Mouse (Mus musculus): Measurements from ENCODE around the gene Olfr1129.
"Not testable (repeated sequence)": the region's sequence is repeated elsewhere in the genome, so short reads cannot be mapped to it uniquely, and the experiment has no call there.

The Olfr1129 gene

DNA sequence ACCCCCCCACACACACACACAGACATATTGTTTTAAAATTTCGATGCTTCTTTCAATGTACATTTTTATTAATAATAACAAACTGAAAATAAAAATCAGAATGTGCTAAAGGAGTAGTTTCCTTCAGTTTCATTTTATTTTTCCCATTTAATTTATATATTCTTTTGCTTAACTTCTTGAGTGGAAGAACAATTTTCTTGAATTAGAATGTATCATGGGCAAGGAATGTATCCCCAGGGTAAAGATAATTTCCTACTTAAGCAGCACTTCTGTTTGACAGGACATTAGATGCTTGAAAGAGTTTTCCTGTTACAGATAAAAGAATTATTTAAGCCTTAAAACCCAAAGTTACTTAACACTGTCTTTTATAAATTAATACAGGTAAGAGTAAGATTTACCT is at the start of gene Olfr1129:
Gene Olfr1129 (plus strand): TSS at position 301 of the 400 bp plus-strand sequence.
- DNase-seq, result not testable (repeated sequence)

DNA sequence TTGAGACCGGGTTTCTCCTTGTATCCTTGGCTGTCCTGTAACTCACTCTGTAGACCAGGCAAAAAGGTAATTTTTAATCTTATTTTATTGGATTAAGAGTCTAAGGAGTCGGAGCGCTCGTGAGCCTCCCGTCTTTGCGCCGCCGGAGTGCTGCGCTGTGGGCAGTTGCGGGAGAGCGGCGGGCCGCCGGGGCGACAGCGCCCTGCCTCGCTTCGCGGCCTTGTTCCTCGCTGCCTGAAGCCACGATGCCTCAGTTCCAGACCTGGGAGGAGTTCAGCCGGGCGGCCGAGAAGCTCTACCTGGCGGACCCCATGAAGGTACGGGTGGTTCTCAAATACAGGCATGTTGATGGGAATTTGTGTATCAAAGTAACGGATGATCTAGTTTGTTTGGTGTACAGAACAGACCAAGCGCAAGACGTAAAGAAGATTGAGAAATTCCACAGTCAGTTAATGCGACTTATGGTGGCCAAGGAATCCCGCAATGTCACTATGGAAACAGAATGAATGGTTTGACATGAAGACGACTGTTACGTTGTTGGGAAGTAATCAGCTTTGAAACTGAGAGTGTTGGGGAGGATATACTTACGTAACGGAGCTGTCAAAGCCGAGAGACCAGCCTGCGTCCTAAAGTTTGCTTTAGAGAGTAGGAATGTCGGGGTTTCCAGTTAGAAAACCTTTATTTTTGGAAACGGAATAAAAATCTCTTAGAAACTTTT is 47.6 kb upstream of the Olfr1129 start:
- DNase-seq, result not testable (repeated sequence)

DNA sequence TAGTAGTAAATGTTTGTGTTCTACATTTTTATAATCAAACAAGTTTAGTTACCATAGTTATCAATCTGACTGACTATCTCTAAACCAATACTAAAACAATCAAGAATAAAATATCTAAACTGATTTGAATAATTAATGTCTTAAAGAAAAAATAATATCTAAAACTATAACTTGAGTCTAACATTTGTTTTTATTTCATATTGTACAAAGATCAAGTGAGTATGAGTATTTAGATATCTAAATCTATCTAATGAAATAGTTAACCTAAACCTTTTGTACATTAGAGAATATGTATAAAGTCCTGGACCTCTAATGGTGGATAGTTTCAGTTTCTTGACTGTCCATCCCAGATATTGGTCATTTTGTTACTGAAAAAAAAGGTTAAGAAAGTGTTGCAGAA is 42.2 kb upstream of the Olfr1129 start, which contains the start of gene Olfr153:
Gene Olfr153 (plus strand): TSS at position 301 of the 400 bp plus-strand sequence.
- DNase-seq, result no peak

DNA sequence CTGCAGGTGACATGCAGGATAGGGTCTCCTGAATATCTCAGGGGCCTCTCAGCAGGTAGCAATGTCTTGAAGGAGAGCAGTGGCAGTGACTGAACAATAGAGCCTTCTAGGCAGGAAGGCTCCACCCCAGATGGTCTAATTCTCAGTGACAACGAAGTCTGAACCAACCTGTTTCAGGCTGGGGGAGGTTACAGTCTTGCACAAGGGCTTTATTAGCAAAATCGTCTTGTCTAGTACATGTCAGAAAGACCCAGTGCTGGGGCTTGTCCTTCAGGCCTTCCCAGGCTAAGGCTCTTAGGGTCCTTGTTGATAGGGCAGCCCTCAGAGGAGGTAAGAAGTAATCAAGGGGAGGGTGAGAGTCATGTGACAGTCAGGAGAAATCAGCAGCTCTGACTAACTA is 38.9 kb upstream of the Olfr1129 start:
- DNase-seq, result no peak

DNA sequence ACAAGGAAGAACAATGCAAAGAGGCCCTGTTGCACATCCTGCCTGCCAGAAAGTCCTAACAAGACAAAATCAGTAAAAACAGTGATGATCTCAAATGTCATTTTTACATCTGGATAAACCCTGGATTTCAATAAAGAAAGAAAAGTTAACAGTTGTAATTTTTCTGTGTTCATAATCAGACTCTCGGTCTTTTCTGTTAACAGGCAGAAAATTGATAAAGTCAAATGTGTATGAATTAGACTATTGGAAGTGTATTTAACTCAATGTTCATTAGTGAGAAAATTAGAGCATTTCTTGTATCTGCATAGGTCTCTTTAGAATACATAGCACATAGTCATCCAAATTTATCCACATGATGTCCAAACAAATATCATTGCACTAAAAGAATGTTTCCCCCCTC is 28.3 kb upstream of the Olfr1129 start, which contains the start of gene Olfr1128:
Gene Olfr1128 (minus strand): TSS at position 101 of the 400 bp plus-strand sequence.
- no peak for DNase-seq

DNA sequence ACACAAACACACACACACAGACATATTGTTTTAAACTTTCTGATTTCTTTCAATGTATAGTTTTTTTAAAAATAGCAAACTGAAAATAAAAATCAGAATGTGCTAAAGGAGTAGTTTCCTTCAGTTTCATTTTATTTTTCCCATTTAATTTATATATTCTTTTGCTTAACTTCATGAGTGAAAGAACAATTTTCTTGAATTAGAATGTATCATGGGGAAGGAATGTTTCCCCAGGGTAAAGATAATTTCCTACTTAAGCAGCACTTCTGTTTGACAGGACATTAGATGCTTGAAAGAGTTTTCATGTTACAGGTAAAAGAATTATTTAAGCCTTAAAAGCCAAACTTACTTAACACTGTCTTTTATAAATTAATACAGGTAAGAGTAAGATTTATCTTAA is 32.2 kb downstream of the Olfr1129 start, which contains the start of gene Olfr1130:
Gene Olfr1130 (plus strand): TSS at position 301 of the 400 bp plus-strand sequence.
- not testable (repeated sequence) for DNase-seq

DNA sequence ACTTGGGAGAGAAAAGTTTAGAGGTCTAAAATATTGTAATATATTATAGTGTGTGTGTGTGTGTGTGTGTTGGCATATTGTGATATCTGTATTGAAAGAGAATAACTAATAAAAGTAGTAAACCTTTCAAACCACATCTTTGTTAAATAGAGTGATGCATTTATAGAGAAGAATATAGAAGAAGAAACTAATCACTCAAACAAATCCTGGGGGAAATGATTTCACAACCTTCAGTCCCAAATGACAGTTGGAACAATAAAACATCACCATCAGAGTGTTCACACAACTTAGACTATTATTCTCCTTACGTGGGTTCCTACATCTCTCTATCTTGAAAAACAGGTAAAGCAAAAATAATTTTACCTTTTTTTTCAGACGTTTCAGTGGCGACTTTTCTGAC is 53.1 kb downstream of the Olfr1129 start, which contains the start of gene Olfr1131:
Gene Olfr1131 (plus strand): TSS at position 301 of the 400 bp plus-strand sequence.
- no peak for DNase-seq
